Mouse (Mus musculus) ES-E14 (cell line): Measurements from ENCODE around the gene Amotl2.

Source experiments
- CHD2 ChIP-seq: IDR thresholded peaks from 2 replicates; pipeline ENCODE4 v1.6.1; 2014; ENCODE audit warnings: mild to moderate bottlenecking, low read depth, low read length, inconsistent platforms
- MAFK ChIP-seq: IDR thresholded peaks from 2 replicates; pipeline ENCODE4 v1.6.1; 2014; ENCODE audit warnings: mild to moderate bottlenecking, low read depth, low read length, inconsistent platforms; ENCODE audit not compliant: insufficient read depth
- ZC3H11A ChIP-seq: IDR thresholded peaks from 2 replicates; pipeline ENCODE4 v1.6.1; 2012; ENCODE audit warnings: low read depth, mild to moderate bottlenecking, inconsistent platforms, low read length, borderline replicate concordance

DNA sequence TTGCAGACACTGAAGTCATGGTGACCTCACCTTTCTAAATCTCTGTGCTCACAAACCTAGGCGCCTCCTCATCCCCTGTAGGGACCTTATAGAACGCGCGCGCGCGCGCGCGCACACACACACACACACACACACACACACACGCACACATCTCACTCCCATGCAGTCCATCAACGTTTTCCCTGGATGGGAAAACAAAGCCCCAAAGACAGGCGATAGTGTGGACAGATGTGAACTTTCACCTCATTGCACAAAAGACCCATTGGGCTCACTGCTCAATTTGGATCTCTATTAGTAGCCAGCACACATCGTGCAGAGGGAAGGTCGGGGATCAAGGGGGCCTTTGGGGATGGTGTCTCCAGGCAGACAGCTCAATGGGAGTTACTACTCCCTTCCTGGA lies 25.6 kb upstream of the Amotl2 start:
- TF ChIP-seq MAFK (no peak), ZC3H11A (no peak), CHD2 (no peak)
